Mouse (Mus musculus) cerebellum, postnatal 36 days (tissue): Measurements from ENCODE around the gene Fnip1.
"Not testable (repeated sequence)": the region's sequence is repeated elsewhere in the genome, so short reads cannot be mapped to it uniquely, and the experiment has no call there.

ENCODE experiments used
- DNase-seq, 2 experiments: peaks; one replicate each; pipeline ENCODE4 v3.0.0; 2021 to 2022; ENCODE audit warnings: mixed read lengths in 2 of 2

Fnip1 gene

GRCm38 (mm10) chr11:54437823-54438337 is at the start of gene Fnip1:
Fnip1 (plus strand) TSS chr11:54438199.
- peak; percentile 95 to 96 for DNase-seq

- no peak for DNase-seq
Observed at GRCm38 (mm10) chr11:54390386-54390785, 47.6 kb upstream of the Fnip1 start.

GRCm38 (mm10) chr11:54391326-54391725 is 46.7 kb upstream of the Fnip1 start:
- DNase-seq: no peak

- no peak for DNase-seq
Observed at GRCm38 (mm10) chr11:54396686-54397085, 41.3 kb upstream of the Fnip1 start.

- no peak for DNase-seq
Observed at GRCm38 (mm10) chr11:54398058-54398457, 39.9 kb upstream of the Fnip1 start.

GRCm38 (mm10) chr11:54400803-54401202 is 37.2 kb upstream of the Fnip1 start:
- not testable (repeated sequence) for DNase-seq

GRCm38 (mm10) chr11:54404885-54405284 is 33.1 kb upstream of the Fnip1 start:
- no peak for DNase-seq

GRCm38 (mm10) chr11:54406930-54407546 is 31.0 kb upstream of the Fnip1 start:
- no peak for DNase-seq

GRCm38 (mm10) chr11:54410612-54411011 is 27.4 kb upstream of the Fnip1 start:
- DNase-seq: no peak

- no peak for DNase-seq
Observed at GRCm38 (mm10) chr11:54413017-54413416, 25.0 kb upstream of the Fnip1 start.

GRCm38 (mm10) chr11:54423007-54423406 is 15.0 kb upstream of the Fnip1 start:
- DNase-seq: no peak

GRCm38 (mm10) chr11:54426267-54426666 is 11.7 kb upstream of the Fnip1 start:
- no peak for DNase-seq

- no peak for DNase-seq
Observed at GRCm38 (mm10) chr11:54427138-54427537, 10.9 kb upstream of the Fnip1 start.

GRCm38 (mm10) chr11:54427695-54428352 is 10.2 kb upstream of the Fnip1 start:
- DNase-seq: no peak

- DNase-seq: no peak
Observed at GRCm38 (mm10) chr11:54429224-54429623, 8.8 kb upstream of the Fnip1 start.

GRCm38 (mm10) chr11:54435797-54436196 is 2.2 kb upstream of the Fnip1 start:
- DNase-seq: no peak

GRCm38 (mm10) chr11:54437310-54437822 is 633 bp upstream of the Fnip1 start:
- no peak for DNase-seq

GRCm38 (mm10) chr11:54438366-54438781 is 375 bp downstream of the Fnip1 start:
- DNase-seq: peak; percentile 57 to 64

GRCm38 (mm10) chr11:54438991-54439690 is 1.1 kb downstream of the Fnip1 start:
- DNase-seq: no peak

GRCm38 (mm10) chr11:54439691-54440029 is 1.7 kb downstream of the Fnip1 start:
- DNase-seq: no peak

- peak; percentile 46 to 48 for DNase-seq
Observed at GRCm38 (mm10) chr11:54450757-54451156, 12.8 kb downstream of the Fnip1 start.

GRCm38 (mm10) chr11:54454516-54454915 is 16.5 kb downstream of the Fnip1 start:
- no peak for DNase-seq

- DNase-seq: no peak
Observed at GRCm38 (mm10) chr11:54456875-54457274, 18.9 kb downstream of the Fnip1 start.

GRCm38 (mm10) chr11:54458168-54458567 is 20.2 kb downstream of the Fnip1 start:
- no peak for DNase-seq
